Mouse (Mus musculus) heart, embryonic 16.5 days (tissue): ENCODE measurements around the gene Cdk8. TPM values are rescaled to one million over a fixed set of nuclear protein-coding genes. Genes with fewer than 3 reads are reported as not detected.

Source experiments
- ATAC-seq: fragments of 200-750 bp; cut with Nextera tagmentation; replicated peaks from 2 replicates; pipeline ENCODE4 v1.8.0; 2017; ENCODE audit warnings: moderate number of reproducible peaks; ENCODE audit not compliant: insufficient read depth, low FRiP score; ENCODE audit errors: extremely low read depth
- H3K27ac ChIP-seq: fragments of 300-500 bp; sonication (generic); 2 replicates; pipeline ENCODE4 v1.5.1; 2014; ENCODE audit warnings: mild to moderate bottlenecking, low read length, control low read depth, moderate library complexity
- H3K27me3 ChIP-seq: fragments of 300-500 bp; sonication (generic); 2 replicates; pipeline ENCODE4 v1.6.1; 2014; ENCODE audit warnings: low read length, mixed read lengths; ENCODE audit not compliant: control insufficient read depth, insufficient read depth
- H3K36me3 ChIP-seq: fragments of 300-500 bp; sonication (generic); 2 replicates; pipeline ENCODE4 v1.6.1; 2014; ENCODE audit not compliant: control insufficient read depth, insufficient read depth
- H3K4me1 ChIP-seq: fragments of 300-500 bp; sonication (generic); 2 replicates; pipeline ENCODE4 v1.6.1; 2014; ENCODE audit warnings: low read length, mixed read lengths; ENCODE audit not compliant: control insufficient read depth, insufficient read depth
- H3K4me2 ChIP-seq: fragments of 300-500 bp; sonication (generic); 2 replicates; pipeline ENCODE4 v1.6.1; 2014; ENCODE audit warnings: low read depth, mild to moderate bottlenecking, control low read depth, low read length
- H3K4me3 ChIP-seq: fragments of 300-500 bp; sonication (generic); 2 replicates; pipeline ENCODE4 v1.5.1; 2014; ENCODE audit warnings: mild to moderate bottlenecking, control low read depth, low read length
- H3K9ac ChIP-seq: fragments of 300-500 bp; sonication (generic); 2 replicates; pipeline ENCODE4 v1.6.1; 2014; ENCODE audit warnings: low read length, control low read depth
- H3K9me3 ChIP-seq: fragments of 300-500 bp; sonication (generic); replicated peaks from 2 replicates; pipeline ENCODE4 v1.6.1; 2016; ENCODE audit warnings: low read length; ENCODE audit not compliant: control insufficient read depth
- WGBS: fragments of 180-500 bp; shearing (Covaris S2); extraction: QIAGEN DNeasy Blood & Tissue Kit; methylation state at CpG from one replicate; pipeline ENCODE4 v1.1.7; 2014; 5-methylcytosine and 5-hydroxymethylcytosine counted together
- polyA plus RNA-seq: library from polyadenylated mRNA; unstranded; fragments of >200 nt; fragmentation: Nextera tagmentation; extraction: Ambion mirVana; gene quantifications from 2 replicates; pipeline ENCODE4 v1.2.1, GENCODE M21; 2015

Cdk8 gene
- polyA plus RNA-seq, 1 experiment from 2014 or later: 6.9 TPM

GRCm38 (mm10) chr5:146245646-146246370, 14.8 kb downstream of the Cdk8 start:
- H3K27me3 ChIP-seq: no peaks in the 10 kb centered on the region
- no peaks in the 10 kb centered on the region for H3K9me3 ChIP-seq
- H3K36me3 ChIP-seq: no peaks in the 10 kb centered on the region
- no peak overlapping the region for H3K27ac ChIP-seq
- peaks cover 10% of the 10 kb centered on the region for H3K4me1 ChIP-seq
- no peak for ATAC-seq
- H3K4me2 ChIP-seq: no peak overlapping the region
- WGBS: 84% methylated on average over 7 of the region's 7 CpGs
- H3K4me3 ChIP-seq: no peak overlapping the region
- H3K9ac ChIP-seq: no peak overlapping the region

- Histone ChIP-seq H3K9me3 (no peaks in the 10 kb centered on the region), H3K36me3 (no peaks in the 10 kb centered on the region), H3K4me1 (peaks cover 12% of the 10 kb centered on the region), H3K9ac (no peak overlapping the region), H3K27me3 (no peaks in the 10 kb centered on the region), H3K27ac (no peak overlapping the region), H3K4me3 (no peak overlapping the region), H3K4me2 (no peak overlapping the region)
- ATAC-seq: no peak
- WGBS: 89% methylated on average over 1 of the region's 1 CpGs
Measured at GRCm38 (mm10) chr5:146246386-146246785, 15.4 kb downstream of the Cdk8 start.

- Histone ChIP-seq H3K4me2 (no peak overlapping the region), H3K36me3 (no peaks in the 10 kb centered on the region), H3K4me3 (no peak overlapping the region), H3K27me3 (no peaks in the 10 kb centered on the region), H3K27ac (no peak overlapping the region), H3K9me3 (no peaks in the 10 kb centered on the region), H3K4me1 (peaks cover 16% of the 10 kb centered on the region), H3K9ac (no peak overlapping the region)
- 70% methylated on average over 5 of the region's 5 CpGs for WGBS
- ATAC-seq: no peak
Measured at GRCm38 (mm10) chr5:146247709-146248108, 16.7 kb downstream of the Cdk8 start.

DNA sequence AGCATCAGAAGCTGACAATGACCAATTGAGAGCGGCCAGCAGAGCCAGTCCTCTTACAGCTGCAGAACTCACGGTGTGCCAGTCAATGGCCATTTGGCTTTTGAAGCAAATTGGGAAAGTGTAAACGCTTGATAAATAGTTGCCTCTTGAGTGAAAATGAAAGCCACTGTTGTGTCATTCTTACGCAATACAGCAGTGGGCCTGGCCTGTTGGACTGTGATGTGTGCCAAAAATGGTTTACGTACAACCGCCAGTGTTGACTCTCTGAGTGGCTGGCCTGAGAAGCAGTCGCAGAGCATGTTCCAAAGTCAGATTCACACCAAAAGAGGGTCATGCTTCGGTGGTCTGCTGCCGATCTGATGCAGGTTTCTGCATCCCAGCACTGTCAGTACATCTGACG, 17.7 kb downstream of the Cdk8 start:
- Histone ChIP-seq H3K4me2 (no peak overlapping the region), H3K36me3 (no peaks in the 10 kb centered on the region), H3K4me3 (no peak overlapping the region), H3K27me3 (no peaks in the 10 kb centered on the region), H3K9ac (no peak overlapping the region), H3K4me1 (peaks cover 16% of the 10 kb centered on the region), H3K9me3 (no peaks in the 10 kb centered on the region), H3K27ac (no peak overlapping the region)
- 78% methylated on average over 10 of the region's 10 CpGs for WGBS
- no peak for ATAC-seq

DNA sequence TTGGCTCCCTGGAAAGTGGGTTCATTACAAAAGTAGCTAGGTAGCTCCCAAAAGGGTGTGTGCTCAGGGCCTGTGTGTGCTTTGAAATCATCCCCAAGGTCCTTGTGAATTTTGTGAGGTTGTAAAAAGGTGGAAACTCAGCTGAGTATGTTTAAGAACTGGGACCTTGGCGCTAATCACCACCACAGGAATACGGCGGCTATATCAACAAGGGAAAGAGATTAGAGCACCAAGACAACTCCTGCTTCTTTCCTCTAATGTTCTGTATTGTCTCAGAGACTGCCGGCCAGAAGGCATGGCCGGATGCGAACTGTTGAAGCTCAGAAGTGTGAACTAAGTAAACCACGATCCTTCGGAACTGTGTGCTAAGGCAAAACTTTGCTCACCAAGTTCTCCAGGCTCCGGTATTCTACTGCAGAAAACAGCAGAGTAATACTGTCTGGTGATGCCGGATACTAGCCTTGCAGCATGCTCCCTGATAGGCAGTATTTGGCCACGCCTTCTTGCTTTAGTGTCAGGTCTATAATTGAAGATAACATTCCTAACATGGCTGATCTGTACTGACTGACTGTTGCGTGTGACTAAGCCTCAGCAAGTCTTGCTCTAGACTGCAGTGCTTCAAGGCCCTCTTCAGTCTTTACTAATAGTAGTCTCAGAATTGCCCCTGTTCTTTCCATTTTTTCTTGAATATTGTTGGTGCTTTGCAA, 19.5 kb downstream of the Cdk8 start:
- no peak overlapping the region for H3K4me3 ChIP-seq
- no peak overlapping the region for H3K9ac ChIP-seq
- peaks cover 16% of the 10 kb centered on the region for H3K4me1 ChIP-seq
- 38% methylated on average over 12 of the region's 12 CpGs for WGBS
- no peaks in the 10 kb centered on the region for H3K36me3 ChIP-seq
- H3K9me3 ChIP-seq: no peaks in the 10 kb centered on the region
- ATAC-seq: peak; percentile 45; the same call in 1 of the 2 replicates
- no peak overlapping the region for H3K27ac ChIP-seq
- 0 out of 2 replicates have a peak overlapping the region, but pooled peaks have one; percentile 17 for H3K4me2 ChIP-seq
- H3K27me3 ChIP-seq: no peaks in the 10 kb centered on the region

DNA sequence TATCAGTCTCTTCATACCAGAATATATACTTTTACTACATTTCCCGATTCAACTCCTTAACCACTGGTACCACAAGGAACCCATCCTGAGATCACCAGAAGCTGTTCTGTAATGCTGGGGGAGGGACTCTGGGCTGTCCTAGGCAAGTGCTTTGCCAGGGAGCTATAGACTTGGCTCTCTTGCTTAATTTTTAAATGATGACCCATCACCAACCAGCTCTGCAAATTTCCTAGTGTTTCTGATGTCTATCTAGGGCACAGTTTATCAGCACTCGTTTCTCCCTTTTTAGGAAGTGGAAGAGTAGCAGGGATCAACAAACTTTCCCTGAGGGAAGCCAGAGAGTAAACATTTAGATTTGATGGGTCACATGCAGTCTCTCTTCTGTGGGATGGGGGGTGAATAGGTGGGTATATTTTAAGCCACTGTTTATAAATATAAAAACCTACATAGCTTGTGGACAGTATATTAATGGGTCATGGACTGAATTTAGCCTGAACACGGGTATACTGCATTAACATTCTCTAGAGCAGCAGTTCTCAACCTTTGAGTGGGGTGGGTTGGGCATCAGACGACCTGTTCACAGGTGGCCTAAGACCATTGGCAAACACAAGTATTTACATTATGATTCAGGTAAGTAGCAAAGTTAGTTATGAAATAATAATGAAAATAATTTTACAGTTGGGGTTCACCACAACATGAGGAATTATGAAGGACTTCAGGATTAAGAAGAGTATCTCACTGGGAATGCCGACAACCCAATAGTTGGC, 20.8 kb downstream of the Cdk8 start:
- H3K4me2 ChIP-seq: no peak overlapping the region
- H3K36me3 ChIP-seq: no peaks in the 10 kb centered on the region
- WGBS: 72% methylated on average over 5 of the region's 5 CpGs
- peaks cover 16% of the 10 kb centered on the region for H3K4me1 ChIP-seq
- no peak overlapping the region for H3K27ac ChIP-seq
- no peak for ATAC-seq
- H3K27me3 ChIP-seq: no peaks in the 10 kb centered on the region
- H3K9ac ChIP-seq: no peak overlapping the region
- no peak overlapping the region for H3K4me3 ChIP-seq
- no peaks in the 10 kb centered on the region for H3K9me3 ChIP-seq

DNA sequence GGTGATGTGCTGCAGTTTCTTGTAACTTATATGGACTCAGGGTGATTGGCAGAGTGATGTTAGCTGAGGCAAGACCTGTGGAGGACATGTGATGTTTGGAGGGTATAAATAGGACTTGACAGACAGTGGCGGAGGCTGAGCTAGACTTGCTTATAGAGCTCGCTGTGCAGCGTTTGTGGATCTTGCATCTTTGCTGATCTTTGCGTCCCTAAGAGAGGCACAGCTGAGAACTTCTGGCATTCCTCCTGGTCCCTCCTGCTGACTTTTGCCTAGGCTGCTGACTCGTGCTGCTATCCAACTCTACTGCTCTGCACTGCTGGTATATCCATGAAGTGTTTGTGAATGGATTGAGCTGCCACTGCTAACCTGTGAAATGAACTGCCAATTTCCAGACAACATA, 22.6 kb downstream of the Cdk8 start:
- WGBS: 60% methylated on average over 5 of the region's 5 CpGs

DNA sequence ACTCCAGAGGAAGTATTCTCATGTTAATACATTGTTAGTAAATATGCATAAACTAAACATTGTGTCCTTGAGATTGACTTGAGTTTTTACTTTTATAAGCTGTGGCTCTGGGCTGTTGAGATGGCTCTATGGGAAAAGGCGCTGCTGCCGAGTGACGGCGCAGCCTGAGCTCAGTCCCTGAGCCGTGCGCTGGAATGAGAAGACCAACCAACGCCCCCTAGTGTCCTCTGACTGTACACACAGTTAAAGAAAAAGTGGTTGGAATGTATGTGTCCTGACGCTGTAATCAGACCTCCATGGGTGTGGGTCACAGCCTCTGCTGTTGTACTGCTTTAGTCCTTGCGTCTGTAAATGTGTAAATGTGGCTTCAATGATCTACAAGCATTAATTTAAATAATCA, 29.0 kb downstream of the Cdk8 start:
- H3K9me3 ChIP-seq: no peaks in the 10 kb centered on the region
- H3K27ac ChIP-seq: no peak overlapping the region
- H3K9ac ChIP-seq: no peak overlapping the region
- no peak overlapping the region for H3K4me3 ChIP-seq
- H3K36me3 ChIP-seq: no peaks in the 10 kb centered on the region
- no peak overlapping the region for H3K4me2 ChIP-seq
- no peaks in the 10 kb centered on the region for H3K27me3 ChIP-seq
- H3K4me1 ChIP-seq: no peaks in the 10 kb centered on the region; the same call in 1 of the 2 replicates
- 45% methylated on average over 9 of the region's 9 CpGs for WGBS
- no peak for ATAC-seq

More for the DNA sequence above, 22.6 kb downstream of the Cdk8 start:
- no peak for ATAC-seq
- Histone ChIP-seq H3K36me3 (no peaks in the 10 kb centered on the region), H3K27ac (no peak overlapping the region), H3K9ac (no peak overlapping the region), H3K4me2 (no peak overlapping the region), H3K27me3 (no peaks in the 10 kb centered on the region), H3K4me3 (no peak overlapping the region), H3K9me3 (no peaks in the 10 kb centered on the region), H3K4me1 (peaks cover 13% of the 10 kb centered on the region)
